Mouse (Mus musculus) embryonic stem cell, embryonic (primary cell): ENCODE results near the gene Etv6.

ENCODE experiments used
- CTCF ChIA-PET, 4 experiments: fragments of 300-600 bp in 2 of 4; fragments of 350-600 bp in 2 of 4; sonication (Branson Sonifier 250); formaldehyde crosslinking; loops; one replicate each; lab custom pipeline; 2022; ENCODE audit warnings: inconsistent platforms in 2 of 4; lab: Charles Lee
- POLR2A ChIA-PET, 4 experiments: fragments of 300-600 bp in 2 of 4; fragments of 350-600 bp in 2 of 4; sonication (Branson Sonifier 250); formaldehyde crosslinking; loops; one replicate each; lab custom pipeline; 2022; ENCODE audit warnings: antibody characterized with exemption in 4 of 4, inconsistent platforms in 1 of 4; lab: Charles Lee

Gene Etv6

GRCm38 (mm10) chr6:134058451-134058850, 23.0 kb downstream of the Etv6 start:
- ChIA-PET CTCF (interaction anchor here in 1 of 4 experiments (0.5 kb wide), 1 partner anchor 270 kb away, joined by 3 read pairs; no protein-coding TSS in a partner anchor), POLR2A (interaction anchor here in 1 of 4 experiments (1.0 to 1.5 kb wide), 3 partner anchors 12 to 293 kb away, joined by 3 read pairs; no protein-coding TSS in a partner anchor)

- ChIA-PET POLR2A (interaction anchor here in 1 of 4 experiments (1.0 to 1.5 kb wide), 4 partner anchors 9 to 293 kb away, joined by 3 to 4 read pairs (median 3); no protein-coding TSS in a partner anchor), CTCF (interaction anchor here in 1 of 4 experiments (0.5 kb wide), 1 partner anchor 269 kb away, joined by 3 read pairs; no protein-coding TSS in a partner anchor)
These were observed 23.5 kb downstream of the Etv6 start for GRCm38 (mm10) chr6:134058886-134059551.

- POLR2A ChIA-PET: interaction anchor here in 1 of 4 experiments (1.1 to 1.5 kb wide), 3 partner anchors 10 to 292 kb away, joined by 3 to 4 read pairs (median 3); no protein-coding TSS in a partner anchor
- CTCF ChIA-PET: no interaction called here
These were observed 24.0 kb downstream of the Etv6 start for GRCm38 (mm10) chr6:134059552-134059891.

- ChIA-PET CTCF (no interaction called here), POLR2A (interaction anchor here in 2 of 4 experiments (1.4 to 1.5 kb wide), 2 partner anchors 15 to 25 kb away, joined by 3 to 6 read pairs; no protein-coding TSS in a partner anchor)
These were observed 24.5 kb downstream of the Etv6 start for GRCm38 (mm10) chr6:134060036-134060435.

- CTCF ChIA-PET: no interaction called here
- POLR2A ChIA-PET: interaction anchor here in 1 of 4 experiments (1.4 kb wide), 1 partner anchor 16 kb away, joined by 6 read pairs; no protein-coding TSS in a partner anchor
These were observed 25.3 kb downstream of the Etv6 start for GRCm38 (mm10) chr6:134060811-134061210.

- POLR2A ChIA-PET: interaction anchor here in 1 of 4 experiments (0.7 kb wide), 1 partner anchor 16 kb away, joined by 3 read pairs; no protein-coding TSS in a partner anchor
- CTCF ChIA-PET: no interaction called here
These were observed 29.7 kb downstream of the Etv6 start for GRCm38 (mm10) chr6:134065018-134065725.

GRCm38 (mm10) chr6:134066112-134066511, 30.6 kb downstream of the Etv6 start:
- POLR2A ChIA-PET: interaction anchor here in 2 of 4 experiments (0.7 kb wide), 2 partner anchors 17 to 23 kb away, joined by 3 read pairs; no protein-coding TSS in a partner anchor
- CTCF ChIA-PET: no interaction called here

GRCm38 (mm10) chr6:134066996-134067395, 31.5 kb downstream of the Etv6 start:
- ChIA-PET POLR2A (no interaction called here), CTCF (no interaction called here)

GRCm38 (mm10) chr6:134067536-134067935, 32.0 kb downstream of the Etv6 start:
- CTCF ChIA-PET: no interaction called here
- POLR2A ChIA-PET: interaction anchor here in 1 of 4 experiments (0.6 kb wide), 1 partner anchor 21 kb away, joined by 3 read pairs; no protein-coding TSS in a partner anchor

- POLR2A ChIA-PET: interaction anchor here in 1 of 4 experiments (0.6 to 1.1 kb wide), 2 partner anchors 30 to 108 kb away, joined by 3 read pairs; no protein-coding TSS in a partner anchor
- CTCF ChIA-PET: no interaction called here
These were observed 36.9 kb downstream of the Etv6 start for GRCm38 (mm10) chr6:134072439-134072838.

GRCm38 (mm10) chr6:134072906-134073305, 37.4 kb downstream of the Etv6 start:
- CTCF ChIA-PET: no interaction called here
- POLR2A ChIA-PET: interaction anchor here in 2 of 4 experiments (0.6 to 1.1 kb wide), 2 partner anchors 14 to 30 kb away, joined by 3 read pairs; no protein-coding TSS in a partner anchor

- ChIA-PET POLR2A (interaction anchor here in 1 of 4 experiments (1.6 kb wide), 1 partner anchor 39 kb away, joined by 4 read pairs; the partner anchor contains the start of gene Etv6), CTCF (no interaction called here)
These were observed 38.9 kb downstream of the Etv6 start for GRCm38 (mm10) chr6:134074353-134074752.

- POLR2A ChIA-PET: interaction anchor here in 1 of 4 experiments (1.6 kb wide), 1 partner anchor 40 kb away, joined by 4 read pairs; the partner anchor contains the start of gene Etv6
- CTCF ChIA-PET: interaction anchor here in 1 of 4 experiments (0.5 kb wide), 1 partner anchor 9 kb away, joined by 3 read pairs; no protein-coding TSS in a partner anchor
These were observed 39.5 kb downstream of the Etv6 start for GRCm38 (mm10) chr6:134075031-134075430.

GRCm38 (mm10) chr6:134078016-134078415, 42.5 kb downstream of the Etv6 start:
- ChIA-PET POLR2A (interaction anchor here in 1 of 4 experiments (1.1 kb wide), 1 partner anchor 50 kb away, joined by 3 read pairs; no protein-coding TSS in a partner anchor), CTCF (interaction anchor here in 1 of 4 experiments (0.6 kb wide), 1 partner anchor 9 kb away, joined by 3 read pairs; no protein-coding TSS in a partner anchor)

GRCm38 (mm10) chr6:134079112-134079511, 43.6 kb downstream of the Etv6 start:
- ChIA-PET CTCF (no interaction called here), POLR2A (interaction anchor here in 1 of 4 experiments (1.0 to 1.2 kb wide), 2 partner anchors 39 to 170 kb away, joined by 3 to 4 read pairs; no protein-coding TSS in a partner anchor)

GRCm38 (mm10) chr6:134079563-134079962, 44.1 kb downstream of the Etv6 start:
- ChIA-PET CTCF (no interaction called here), POLR2A (interaction anchor here in 1 of 4 experiments (1.0 to 1.2 kb wide), 2 partner anchors 39 to 170 kb away, joined by 3 to 4 read pairs; no protein-coding TSS in a partner anchor)

- ChIA-PET POLR2A (no interaction called here), CTCF (no interaction called here)
These were observed 45.4 kb downstream of the Etv6 start for GRCm38 (mm10) chr6:134080946-134081345.

GRCm38 (mm10) chr6:134082229-134082920, 46.9 kb downstream of the Etv6 start:
- POLR2A ChIA-PET: no interaction called here
- CTCF ChIA-PET: no interaction called here
